Mouse (Mus musculus) activated CD4-positive, CD25-positive, alpha-beta regulatory T cell, adult 4 months (primary cell): ENCODE measurements around the gene Msi2. TPM values are rescaled to one million over a fixed set of nuclear protein-coding genes. Genes with fewer than 3 reads are reported as not detected.

Experiments
- ATAC-seq: one replicate; pipeline ENCODE4 v1.8.0; 2017
- polyA plus RNA-seq, 2 experiments: library from polyadenylated mRNA; unstranded; fragments of 100-300 nt; shearing (Covaris generic); gene quantifications; one replicate each; pipeline ENCODE4 v1.2.1; 2017

Gene Msi2
- polyA plus RNA-seq, 2 experiments from 2014 or later = 21.6 to 25.6 TPM

GRCm38 (mm10) chr11:88395076-88395990, 323.0 kb downstream of the Msi2 start:
- no peak for ATAC-seq

GRCm38 (mm10) chr11:88394341-88395075, 323.8 kb downstream of the Msi2 start:
- ATAC-seq = no peak

GRCm38 (mm10) chr11:88392715-88393114, 325.6 kb downstream of the Msi2 start:
- no peak for ATAC-seq

DNA sequence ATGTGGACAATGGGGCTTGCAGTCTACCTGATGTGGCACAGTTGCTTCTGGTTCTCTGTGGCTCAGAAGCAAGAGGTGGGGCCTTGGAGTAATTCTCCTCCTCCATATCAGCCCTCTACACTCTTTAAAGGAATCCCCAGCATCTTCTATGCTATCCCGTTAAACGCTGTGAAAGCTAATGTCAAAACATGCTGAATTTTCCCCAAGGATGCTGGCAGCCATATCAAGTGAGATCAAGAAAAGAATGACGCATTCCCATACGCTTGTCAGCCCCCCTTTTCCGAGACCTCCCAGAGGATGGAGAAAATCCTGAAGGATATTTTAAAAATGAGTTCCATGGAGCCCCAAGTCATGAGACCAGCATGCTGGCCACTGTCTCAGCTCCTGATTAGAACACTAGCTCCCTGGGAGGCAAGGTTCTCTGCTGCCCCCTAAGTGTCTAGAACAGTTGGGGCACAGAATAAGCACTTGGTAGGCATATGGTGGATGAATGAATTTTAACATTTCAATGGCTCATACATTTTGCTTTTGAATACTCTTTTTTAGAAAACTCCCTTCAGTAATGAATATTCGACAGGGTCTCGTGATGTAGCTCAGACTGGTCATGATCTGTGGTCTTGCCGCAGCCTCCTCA, 327.0 kb downstream of the Msi2 start:
- no peak for ATAC-seq

GRCm38 (mm10) chr11:88389530-88389929, 328.8 kb downstream of the Msi2 start:
- ATAC-seq = no peak

GRCm38 (mm10) chr11:88386916-88387315, 331.4 kb downstream of the Msi2 start:
- ATAC-seq = no peak

GRCm38 (mm10) chr11:88382449-88382848, 335.9 kb downstream of the Msi2 start:
- no peak for ATAC-seq

- no peak for ATAC-seq
Measured at GRCm38 (mm10) chr11:88381145-88381909, 337.0 kb downstream of the Msi2 start.

GRCm38 (mm10) chr11:88379635-88380034, 338.7 kb downstream of the Msi2 start:
- no peak for ATAC-seq

- no peak for ATAC-seq
Measured at GRCm38 (mm10) chr11:88378686-88379339, 339.5 kb downstream of the Msi2 start.

GRCm38 (mm10) chr11:88372589-88372988, 345.7 kb downstream of the Msi2 start:
- ATAC-seq = no peak

- no peak for ATAC-seq
Measured at GRCm38 (mm10) chr11:88369898-88370297, 348.4 kb downstream of the Msi2 start.

GRCm38 (mm10) chr11:88367501-88367900, 350.8 kb downstream of the Msi2 start:
- ATAC-seq = no peak

GRCm38 (mm10) chr11:88365914-88366540, 352.3 kb downstream of the Msi2 start:
- ATAC-seq = no peak

DNA sequence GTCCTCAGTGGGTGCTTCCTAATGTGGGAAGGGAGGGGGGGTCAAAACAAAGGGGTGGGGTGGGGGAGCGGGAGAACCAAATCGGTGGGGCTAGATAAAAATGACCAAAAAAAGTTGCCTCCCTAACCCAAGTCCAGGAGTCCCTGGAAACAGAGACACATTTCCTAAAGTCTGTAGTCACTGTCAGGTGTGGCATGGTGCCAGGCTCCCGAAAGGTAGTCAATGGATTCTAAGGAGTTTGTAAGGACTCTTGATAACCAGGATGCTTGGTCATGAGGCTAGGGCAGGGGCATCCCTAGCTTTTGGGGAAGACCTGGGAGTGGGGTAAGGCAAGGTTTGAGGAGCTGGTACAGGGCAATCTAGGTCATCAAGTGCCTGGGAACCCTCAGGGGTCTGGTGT, 354.1 kb downstream of the Msi2 start:
- ATAC-seq = no peak

GRCm38 (mm10) chr11:88363481-88363880, 354.8 kb downstream of the Msi2 start:
- no peak for ATAC-seq

GRCm38 (mm10) chr11:88359736-88360135, 358.6 kb downstream of the Msi2 start:
- ATAC-seq = no peak

DNA sequence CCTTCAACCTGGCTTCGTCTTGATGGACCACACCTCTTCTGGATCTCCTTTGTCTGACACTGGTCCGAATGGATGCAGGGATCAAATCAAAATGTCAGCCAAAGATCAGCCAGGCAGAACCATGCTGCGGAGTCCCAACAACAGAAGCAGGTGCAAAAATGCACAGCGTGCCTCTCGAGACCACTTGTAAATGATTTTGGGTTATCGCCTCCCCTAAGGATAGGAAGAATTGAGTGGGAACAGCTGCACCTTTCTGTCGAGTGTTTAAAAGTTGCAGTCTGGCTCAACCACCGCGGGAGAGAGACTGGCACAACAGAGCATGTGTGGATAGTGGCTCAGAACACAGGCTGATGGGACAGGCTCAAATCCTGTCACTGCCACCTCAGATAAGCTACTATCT, 361.0 kb downstream of the Msi2 start:
- no peak for ATAC-seq

DNA sequence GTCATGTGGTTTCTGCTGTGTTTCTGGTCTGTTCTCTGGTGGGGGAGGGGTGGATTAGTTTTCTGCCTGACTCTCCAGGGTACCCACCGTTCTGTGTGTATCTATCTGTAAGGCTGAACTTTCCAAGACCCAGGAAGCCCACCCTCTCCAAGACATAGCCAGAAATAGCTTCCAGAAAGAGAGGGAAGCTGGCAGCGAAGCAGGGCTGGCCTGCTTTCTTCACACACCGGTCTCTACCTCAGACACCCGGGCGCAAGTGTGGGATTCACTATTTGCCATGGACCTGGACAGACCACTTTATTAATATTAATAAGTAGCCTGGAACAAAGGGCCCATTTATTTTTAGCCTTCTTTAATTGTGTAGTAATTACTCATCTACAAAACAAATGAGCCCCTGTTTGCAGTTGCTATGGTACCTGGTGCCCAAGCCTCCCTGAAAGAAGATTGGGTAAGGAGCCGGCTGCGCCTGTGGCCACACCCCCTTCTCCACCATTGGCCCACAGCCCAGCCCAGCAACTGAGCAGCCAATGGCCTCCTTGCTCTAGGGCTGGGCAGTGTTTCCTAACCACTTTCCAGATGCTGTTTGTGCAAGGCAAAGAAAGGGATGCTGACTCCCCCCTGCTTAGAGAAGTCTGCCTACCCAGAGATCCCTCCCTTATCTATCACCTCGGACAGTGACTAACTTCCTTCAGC, 361.6 kb downstream of the Msi2 start:
- no peak for ATAC-seq

- ATAC-seq = no peak
Measured at GRCm38 (mm10) chr11:88356016-88356415, 362.3 kb downstream of the Msi2 start.

- no peak for ATAC-seq
Measured at GRCm38 (mm10) chr11:88354771-88355170, 363.5 kb downstream of the Msi2 start.
